Mouse (Mus musculus): Measurements from ENCODE around the gene Rabgap1.

- TF ChIP-seq EP300 (IDR thresholded peaks at IDR 0.05; ENCODE audit: low read depth) (no peak), CTCF (IDR thresholded peaks at IDR 0.05; ENCODE audit: low read depth) (no peak)
These were observed 43.3 kb downstream of the Rabgap1 start for GRCm38 (mm10) chr2:37486408-37486807.
